Mouse (Mus musculus): Measurements from ENCODE around the gene Smc6. TPM values are rescaled to one million over a fixed set of nuclear protein-coding genes. Genes with fewer than 3 reads are reported as not detected.
A peak's percentile ranks its signal among the peaks of the same experiment; 100 is the strongest.

The Smc6 gene
- total and polyA plus RNA-seq, 3 experiments = 97.5 to 132 (median 108) TPM

DNA sequence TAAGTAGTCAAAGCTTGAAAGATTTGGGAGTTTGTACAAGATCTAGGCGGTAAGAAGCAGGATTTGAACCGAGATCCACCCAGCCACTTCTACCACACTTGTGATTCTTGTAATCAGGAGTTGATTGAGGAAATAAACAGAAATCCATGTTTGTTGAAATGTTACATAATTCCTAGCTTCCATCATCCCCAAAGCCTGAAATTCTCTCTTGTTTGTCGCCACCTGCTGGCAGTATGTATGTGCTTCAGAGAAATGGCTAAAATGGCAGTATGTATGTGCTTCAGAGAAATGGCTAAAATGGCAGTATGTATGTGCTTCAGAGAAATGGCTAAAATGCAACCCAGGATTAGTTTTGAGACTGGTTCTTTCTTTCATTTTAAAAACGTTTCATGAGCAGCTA lies 71.2 kb downstream of the Smc6 start:
- no peak; the same call in 1 of the 2 replicates for ATAC-seq (ENCODE audit: extremely low read depth, insufficient number of reproducible peaks, low FRiP score, poor library complexity, severe bottlenecking)
- Histone ChIP-seq H3K36me3 (replicated peaks) (no peaks in the 10 kb centered on the region), H3K4me1 (ENCODE audit: insufficient read depth, low read depth, low read length) (no peaks in the 10 kb centered on the region), H3K4me3 (ENCODE audit: low read depth, low read length) (no peak overlapping the region), H3K9me3 (replicated peaks) (no peaks in the 10 kb centered on the region), H3K27me3 (ENCODE audit: insufficient read depth, low read length) (peaks cover 2% of the 10 kb centered on the region; the same call in 1 of the 2 replicates)
- TF ChIP-seq GATA1 (IDR thresholded peaks at IDR 0.05; ENCODE audit: borderline replicate concordance, low read length) (no peak), CTCF (IDR thresholded peaks at IDR 0.05; ENCODE audit: low read depth, low read length) (0 out of 2 replicates have a peak, but pooled peaks have one; percentile 8), POLR2AphosphoS5 (IDR thresholded peaks at IDR 0.05; ENCODE audit: insufficient replicate concordance, low read depth, low read length) (no peak)
- no peak for DNase-seq (ENCODE audit: low spot score)

- Histone ChIP-seq H3K4me1 (ENCODE audit: insufficient read depth, low read depth, low read length) (no peaks in the 10 kb centered on the region), H3K27me3 (ENCODE audit: insufficient read depth, low read length) (0 out of 2 replicates have a peak, but pooled peaks cover 2% of the 10 kb centered on the region), H3K4me3 (ENCODE audit: low read depth, low read length) (no peak overlapping the region), H3K9me3 (replicated peaks) (no peaks in the 10 kb centered on the region), H3K36me3 (replicated peaks) (no peaks in the 10 kb centered on the region)
- no peak for TF ChIP-seq TAL1 (conservative IDR thresholded peaks at IDR 0.05; ENCODE audit: low read depth, low read length)
- TF ChIP-seq GATA2 (IDR thresholded peaks at IDR 0.05; ENCODE audit: borderline replicate concordance, low read depth, low read length) = no peak
- TF ChIP-seq POLR2AphosphoS5 (IDR thresholded peaks at IDR 0.05; ENCODE audit: insufficient replicate concordance, low read depth, low read length) = no peak
- no peak for TF ChIP-seq GATA1 (IDR thresholded peaks at IDR 0.05; ENCODE audit: borderline replicate concordance, low read length)
- no peak for TF ChIP-seq CTCF (IDR thresholded peaks at IDR 0.05; ENCODE audit: low read depth, low read length)
- ATAC-seq (ENCODE audit: extremely low read depth, insufficient number of reproducible peaks, low FRiP score, poor library complexity, severe bottlenecking) (no peak), DNase-seq (ENCODE audit: low spot score) (no peak)
These were observed 72.6 kb downstream of the Smc6 start for GRCm38 (mm10) chr12:11338251-11338650.

GRCm38 (mm10) chr12:11342020-11342600 lies 76.4 kb downstream of the Smc6 start:
- ATAC-seq (ENCODE audit: extremely low read depth, insufficient number of reproducible peaks, low FRiP score, poor library complexity, severe bottlenecking) (no peak), DNase-seq (ENCODE audit: low spot score) (no peak)
- no peak overlapping the region for H3K4me3 ChIP-seq (ENCODE audit: low read depth, low read length)
- TF ChIP-seq TAL1 (conservative IDR thresholded peaks at IDR 0.05; ENCODE audit: low read depth, low read length) = no peak
- no peak for TF ChIP-seq GATA2 (IDR thresholded peaks at IDR 0.05; ENCODE audit: borderline replicate concordance, low read depth, low read length)
- TF ChIP-seq CTCF (IDR thresholded peaks at IDR 0.05; ENCODE audit: low read depth, low read length) = no peak
- TF ChIP-seq POLR2AphosphoS5 (IDR thresholded peaks at IDR 0.05; ENCODE audit: insufficient replicate concordance, low read depth, low read length) = no peak
- TF ChIP-seq GATA1 (IDR thresholded peaks at IDR 0.05; ENCODE audit: borderline replicate concordance, low read length) = no peak
- no peaks in the 10 kb centered on the region for H3K4me1 ChIP-seq (ENCODE audit: insufficient read depth, low read depth, low read length)
- no peaks in the 10 kb centered on the region for H3K9me3 ChIP-seq (replicated peaks)
- H3K27me3 ChIP-seq (ENCODE audit: insufficient read depth, low read length) = no peaks in the 10 kb centered on the region
- no peaks in the 10 kb centered on the region for H3K36me3 ChIP-seq (replicated peaks)

- Histone ChIP-seq H3K4me3 (ENCODE audit: low read depth, low read length) (no peak overlapping the region), H3K27me3 (ENCODE audit: insufficient read depth, low read length) (no peaks in the 10 kb centered on the region), H3K9me3 (replicated peaks) (no peaks in the 10 kb centered on the region), H3K4me1 (ENCODE audit: insufficient read depth, low read depth, low read length) (no peaks in the 10 kb centered on the region), H3K36me3 (replicated peaks) (no peaks in the 10 kb centered on the region)
- no peak for TF ChIP-seq CTCF (IDR thresholded peaks at IDR 0.05; ENCODE audit: low read depth, low read length)
- no peak for TF ChIP-seq GATA2 (IDR thresholded peaks at IDR 0.05; ENCODE audit: borderline replicate concordance, low read depth, low read length)
- TF ChIP-seq TAL1 (conservative IDR thresholded peaks at IDR 0.05; ENCODE audit: low read depth, low read length) = no peak
- TF ChIP-seq POLR2AphosphoS5 (IDR thresholded peaks at IDR 0.05; ENCODE audit: insufficient replicate concordance, low read depth, low read length) = no peak
- no peak for TF ChIP-seq GATA1 (IDR thresholded peaks at IDR 0.05; ENCODE audit: borderline replicate concordance, low read length)
- no peak for DNase-seq (ENCODE audit: low spot score)
- ATAC-seq (ENCODE audit: extremely low read depth, insufficient number of reproducible peaks, low FRiP score, poor library complexity, severe bottlenecking) = no peak
These were observed 80.3 kb downstream of the Smc6 start for GRCm38 (mm10) chr12:11345963-11346362.

- H3K27me3 ChIP-seq (ENCODE audit: insufficient read depth, low read length) = no peaks in the 10 kb centered on the region
- no peak for TF ChIP-seq GATA2 (IDR thresholded peaks at IDR 0.05; ENCODE audit: borderline replicate concordance, low read depth, low read length)
- TF ChIP-seq TAL1 (conservative IDR thresholded peaks at IDR 0.05; ENCODE audit: low read depth, low read length) = no peak
- no peak for TF ChIP-seq POLR2AphosphoS5 (IDR thresholded peaks at IDR 0.05; ENCODE audit: insufficient replicate concordance, low read depth, low read length)
- TF ChIP-seq CTCF (IDR thresholded peaks at IDR 0.05; ENCODE audit: low read depth, low read length) = no peak
- no peak for TF ChIP-seq GATA1 (IDR thresholded peaks at IDR 0.05; ENCODE audit: borderline replicate concordance, low read length)
- H3K4me1 ChIP-seq (ENCODE audit: insufficient read depth, low read depth, low read length) = no peaks in the 10 kb centered on the region
- DNase-seq (ENCODE audit: low spot score) (no peak), ATAC-seq (ENCODE audit: extremely low read depth, insufficient number of reproducible peaks, low FRiP score, poor library complexity, severe bottlenecking) (no peak)
- no peaks in the 10 kb centered on the region for H3K9me3 ChIP-seq (replicated peaks)
- H3K36me3 ChIP-seq (replicated peaks) = no peaks in the 10 kb centered on the region
- H3K4me3 ChIP-seq (ENCODE audit: low read depth, low read length) = no peak overlapping the region
These were observed 82.7 kb downstream of the Smc6 start for GRCm38 (mm10) chr12:11348423-11348822.

- Histone ChIP-seq H3K4me1 (ENCODE audit: insufficient read depth, low read depth, low read length) (no peaks in the 10 kb centered on the region), H3K36me3 (replicated peaks) (no peaks in the 10 kb centered on the region), H3K27me3 (ENCODE audit: insufficient read depth, low read length) (no peaks in the 10 kb centered on the region), H3K4me3 (ENCODE audit: low read depth, low read length) (no peak overlapping the region), H3K9me3 (replicated peaks) (no peaks in the 10 kb centered on the region)
- DNase-seq (ENCODE audit: low spot score) (no peak), ATAC-seq (ENCODE audit: extremely low read depth, insufficient number of reproducible peaks, low FRiP score, poor library complexity, severe bottlenecking) (no peak)
- TF ChIP-seq CTCF (IDR thresholded peaks at IDR 0.05; ENCODE audit: low read depth, low read length) (no peak), POLR2AphosphoS5 (IDR thresholded peaks at IDR 0.05; ENCODE audit: insufficient replicate concordance, low read depth, low read length) (no peak), GATA1 (IDR thresholded peaks at IDR 0.05; ENCODE audit: borderline replicate concordance, low read length) (no peak), TAL1 (conservative IDR thresholded peaks at IDR 0.05; ENCODE audit: low read depth, low read length) (no peak), GATA2 (IDR thresholded peaks at IDR 0.05; ENCODE audit: borderline replicate concordance, low read depth, low read length) (no peak)
These were observed 84.2 kb downstream of the Smc6 start for GRCm38 (mm10) chr12:11349870-11350269.
